Mouse (Mus musculus) cerebellum, postnatal 36 days (tissue): ENCODE measurements around the gene Htr2a.

Experiments
- DNase-seq, 2 experiments: peaks; one replicate each; pipeline ENCODE4 v3.0.0; 2021 to 2022; ENCODE audit warnings: mixed read lengths in 2 of 2

The Htr2a gene

DNA sequence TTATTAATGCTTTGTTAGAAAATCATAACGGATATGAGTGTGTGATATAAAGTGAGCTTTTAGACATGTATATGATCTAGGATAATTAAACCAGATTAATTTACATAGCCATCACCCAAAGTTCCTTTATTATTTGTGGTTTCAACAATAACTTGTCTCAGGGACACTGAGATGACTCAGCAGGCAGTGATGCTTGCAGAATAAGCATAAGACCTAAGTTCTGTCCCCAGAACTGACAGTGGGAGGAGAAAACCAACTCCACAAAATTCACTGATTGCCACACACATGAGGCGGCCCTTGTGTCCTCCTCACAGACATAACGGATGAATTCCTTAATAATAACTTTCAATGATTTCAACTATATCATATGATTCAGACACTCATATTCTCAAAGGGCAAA, 58.6 kb downstream of the Htr2a start:
- no peak for DNase-seq

DNA sequence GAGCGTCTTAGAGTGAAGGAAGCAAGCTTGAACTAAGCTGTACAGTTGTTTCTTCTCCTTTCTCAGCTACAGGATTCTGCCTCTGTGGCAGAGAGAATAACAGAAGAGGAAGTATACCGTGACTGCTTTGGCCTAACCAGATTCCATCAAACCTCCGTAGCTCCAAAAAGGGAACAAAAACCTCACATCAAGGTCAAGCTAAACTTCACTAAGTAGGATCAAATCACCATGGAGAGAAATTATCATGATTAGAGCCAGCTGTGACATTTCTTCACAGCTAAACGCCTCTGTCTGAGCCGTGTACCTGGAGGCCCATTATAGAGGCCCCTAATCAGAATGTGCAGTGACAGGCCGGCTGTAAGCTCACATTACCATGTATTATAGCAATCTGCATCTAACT, 63.3 kb downstream of the Htr2a start:
- DNase-seq, result no peak

DNA sequence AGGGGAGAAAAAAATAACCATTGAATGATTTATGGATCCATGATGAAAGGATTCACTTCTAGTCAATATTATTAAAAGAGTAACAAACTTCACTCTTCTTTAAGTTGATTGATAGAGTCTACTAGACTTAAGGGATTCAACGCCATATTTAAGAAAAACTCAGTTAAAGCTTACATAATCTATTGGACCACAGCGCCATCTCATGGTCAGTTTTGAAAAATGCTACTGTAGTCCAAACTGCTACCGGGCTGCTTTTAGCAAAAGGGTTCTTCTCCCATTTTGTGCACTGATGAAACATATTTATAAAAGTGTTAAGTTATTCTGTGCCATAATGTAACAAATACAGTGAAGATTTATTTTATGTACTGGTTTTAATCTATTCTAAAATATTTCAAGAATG, 68.4 kb downstream of the Htr2a start:
- DNase-seq, result no peak

GRCm38 (mm10) chr14:74723541-74723940, 82.9 kb downstream of the Htr2a start:
- DNase-seq, result no peak

DNA sequence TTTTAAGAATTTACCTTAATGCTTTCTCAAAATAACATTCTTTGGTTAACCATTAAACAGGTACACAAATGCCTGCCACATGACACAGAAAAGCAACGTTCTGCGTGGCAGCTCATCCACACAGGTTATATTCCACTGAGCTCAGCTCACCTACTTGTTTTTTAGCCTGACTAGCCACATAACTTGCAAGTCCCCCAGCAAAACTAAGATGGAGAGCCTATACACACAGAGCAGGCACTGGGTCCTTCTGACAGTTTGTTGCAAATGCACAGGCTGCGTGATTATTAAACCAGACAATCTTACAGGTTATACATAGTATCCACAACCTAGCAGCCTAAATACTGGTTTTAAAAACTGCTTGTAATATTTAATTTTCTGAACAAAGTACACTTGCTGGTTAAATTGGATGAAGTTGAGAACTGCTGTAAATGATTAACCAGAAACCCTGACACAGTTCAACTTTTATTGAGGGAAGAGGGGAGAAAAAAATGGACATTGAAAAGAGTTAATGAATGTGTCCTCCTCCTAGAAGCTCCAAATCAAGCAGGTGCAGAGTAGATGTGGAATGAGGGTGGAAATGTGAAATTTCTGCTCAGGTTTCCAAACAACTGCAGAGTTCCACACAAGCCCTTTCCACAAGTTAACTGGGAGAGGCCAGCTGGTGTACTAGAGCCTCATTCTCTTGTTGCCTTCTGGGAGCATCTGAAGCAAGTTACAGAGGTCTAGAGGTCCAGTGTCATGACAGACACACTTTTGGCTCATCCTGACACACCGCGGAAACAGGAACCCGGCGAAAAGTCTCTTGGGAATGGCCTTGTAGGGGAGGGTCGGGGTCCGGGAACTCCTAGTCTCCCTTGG, 90.8 kb downstream of the Htr2a start:
- no peak for DNase-seq

DNA sequence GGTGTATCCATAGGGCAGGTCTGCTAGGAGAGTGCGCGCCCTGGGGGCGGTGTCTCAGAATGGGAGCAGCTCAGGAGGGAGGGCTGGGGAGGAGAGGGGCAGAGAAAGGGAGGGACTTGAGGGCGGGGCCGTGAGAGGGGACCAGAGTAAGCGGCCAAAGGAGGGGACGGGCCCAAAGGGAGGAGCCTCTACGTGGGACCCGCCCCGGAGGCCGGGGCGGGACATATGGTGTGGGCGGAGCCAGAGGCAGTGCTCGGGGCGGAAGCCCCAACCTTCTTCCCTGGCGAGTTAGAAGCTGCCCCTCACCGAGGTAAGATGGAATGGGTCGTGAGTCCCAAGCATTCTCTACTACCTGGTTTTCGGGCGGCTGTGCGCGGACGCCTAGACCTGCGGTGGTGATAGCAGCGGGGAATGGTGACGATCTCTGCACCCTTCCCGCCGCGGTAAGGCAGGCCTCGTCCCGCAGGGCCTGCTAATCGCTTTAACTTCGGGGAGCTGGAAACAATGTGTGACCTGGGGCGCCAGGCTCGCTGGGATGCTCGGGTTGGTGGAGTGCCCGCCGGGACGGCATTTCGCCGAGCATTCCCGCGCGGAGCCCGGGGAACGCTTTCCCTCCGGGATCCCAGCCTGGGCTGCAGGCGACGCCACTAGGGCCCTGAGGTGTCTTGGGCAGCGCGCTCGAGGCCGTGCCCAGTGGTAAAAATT, 91.6 kb downstream of the Htr2a start, which contains the start of gene Esd:
Esd (plus strand) TSS at position 219 of the 705 bp plus-strand sequence.
- DNase-seq, result peak; percentile 79 to 87

GRCm38 (mm10) chr14:74733397-74733796, 92.8 kb downstream of the Htr2a start:
- DNase-seq, result no peak

- no peak for DNase-seq
These were observed 94.8 kb downstream of the Htr2a start for GRCm38 (mm10) chr14:74735471-74735870.

GRCm38 (mm10) chr14:74736850-74737249, 96.2 kb downstream of the Htr2a start:
- no peak for DNase-seq
